Mouse (Mus musculus) kidney, adult 8-10 months (tissue): ENCODE measurements at regions not wholly inside any gene's neighbourhood (a gene's known extent, or its start where the extent isn't known, plus 50 kb on each side); places are given as distances from the start of the nearest gene placed in this dataset.

Experiments used
- DNase-seq, 2 experiments: peaks; one replicate each; pipeline ENCODE4 v3.0.0; 2022

GRCm38 (mm10) chr4:83987846-83988245 lies 462.5 kb downstream of the Ccdc171 start:
- DNase-seq = no peak

- no peak for DNase-seq
These were observed 463.0 kb downstream of the Ccdc171 start for GRCm38 (mm10) chr4:83988314-83988713.

GRCm38 (mm10) chr4:83990126-83990989 lies 465.0 kb downstream of the Ccdc171 start:
- no peak for DNase-seq

GRCm38 (mm10) chr4:83991195-83991594 lies 465.9 kb downstream of the Ccdc171 start:
- no peak for DNase-seq

GRCm38 (mm10) chr4:83997079-83997478 lies 471.7 kb downstream of the Ccdc171 start:
- DNase-seq = no peak

- no peak for DNase-seq
These were observed 476.3 kb downstream of the Ccdc171 start for GRCm38 (mm10) chr4:84001645-84002044.

GRCm38 (mm10) chr4:84004055-84004778 lies 478.9 kb downstream of the Ccdc171 start:
- no peak for DNase-seq

- no peak for DNase-seq
These were observed 479.5 kb downstream of the Ccdc171 start for GRCm38 (mm10) chr4:84004786-84005382.

- no peak for DNase-seq
These were observed 486.6 kb downstream of the Ccdc171 start for GRCm38 (mm10) chr4:84011941-84012340.

GRCm38 (mm10) chr4:84015139-84015538 lies 489.8 kb downstream of the Ccdc171 start:
- DNase-seq = no peak

GRCm38 (mm10) chr4:84015552-84016169 lies 490.3 kb downstream of the Ccdc171 start:
- no peak for DNase-seq

- DNase-seq = no peak
These were observed 492.8 kb downstream of the Ccdc171 start for GRCm38 (mm10) chr4:84018135-84018534.

GRCm38 (mm10) chr4:84018774-84019173 lies 493.4 kb downstream of the Ccdc171 start:
- DNase-seq = no peak

- DNase-seq = no peak
These were observed 494.3 kb downstream of the Ccdc171 start for GRCm38 (mm10) chr4:84019500-84020255.

GRCm38 (mm10) chr4:84020692-84021091 lies 495.3 kb downstream of the Ccdc171 start:
- DNase-seq = no peak

GRCm38 (mm10) chr4:84022323-84022722 lies 497.0 kb downstream of the Ccdc171 start:
- no peak for DNase-seq

GRCm38 (mm10) chr4:84026144-84026543 lies 500.8 kb downstream of the Ccdc171 start:
- no peak for DNase-seq

GRCm38 (mm10) chr4:84028120-84028519 lies 502.8 kb downstream of the Ccdc171 start:
- no peak for DNase-seq

- no peak for DNase-seq
These were observed 505.6 kb downstream of the Ccdc171 start for GRCm38 (mm10) chr4:84030916-84031315.

- no peak for DNase-seq
These were observed 507.2 kb downstream of the Ccdc171 start for GRCm38 (mm10) chr4:84032505-84032904.

- DNase-seq = no peak
These were observed 510.0 kb downstream of the Ccdc171 start for GRCm38 (mm10) chr4:84035347-84035746.

- DNase-seq = no peak
These were observed 512.2 kb downstream of the Ccdc171 start for GRCm38 (mm10) chr4:84037535-84037934.
